Mouse (Mus musculus) hindbrain, postnatal 0 days (tissue): ENCODE measurements around the gene Vmn1r117. TPM values are rescaled to one million over a fixed set of nuclear protein-coding genes. Genes with fewer than 3 reads are reported as not detected.
"Not testable (repeated sequence)": the region's sequence is repeated elsewhere in the genome, so short reads cannot be mapped to it uniquely, and the experiment has no call there.

Experiments
- ATAC-seq: fragments of 200-750 bp; cut with Nextera tagmentation; 2 replicates; pipeline ENCODE4 v1.8.0; 2017; ENCODE audit warnings: mild to moderate bottlenecking, moderate TSS enrichment, moderate library complexity
- DNase-seq: peaks from one replicate; pipeline ENCODE4 v3.0.0-alpha.2; 2015; ENCODE audit warnings: low spot score
- H3K27ac ChIP-seq: fragments of 300-500 bp; sonication (generic); 2 replicates; pipeline ENCODE4 v1.5.1; 2014; ENCODE audit warnings: mild to moderate bottlenecking
- H3K27me3 ChIP-seq: fragments of 300-500 bp; sonication (generic); 2 replicates; pipeline ENCODE4 v1.6.1; 2014; ENCODE audit warnings: low read length, mixed read lengths; ENCODE audit not compliant: insufficient read depth
- H3K36me3 ChIP-seq: fragments of 300-500 bp; sonication (generic); 2 replicates; pipeline ENCODE4 v1.6.1; 2014; ENCODE audit warnings: low read length, mixed read lengths; ENCODE audit not compliant: insufficient read depth
- H3K4me1 ChIP-seq: fragments of 300-500 bp; sonication (generic); 2 replicates; pipeline ENCODE4 v1.6.1; 2014; ENCODE audit warnings: antibody characterized with exemption, low read length, mixed read lengths; ENCODE audit not compliant: insufficient read depth
- H3K4me2 ChIP-seq: fragments of 300-500 bp; sonication (generic); 2 replicates; pipeline ENCODE4 v1.6.1; 2014; ENCODE audit warnings: low read depth, mild to moderate bottlenecking, low read length, moderate library complexity, mixed read lengths
- H3K4me3 ChIP-seq: fragments of 300-500 bp; sonication (generic); 2 replicates; pipeline ENCODE4 v1.5.1; 2014; ENCODE audit warnings: low read length
- H3K9ac ChIP-seq: fragments of 300-500 bp; sonication (generic); replicated peaks from 2 replicates; pipeline ENCODE4 v1.6.1; 2014; ENCODE audit warnings: mild to moderate bottlenecking, low read length, moderate library complexity, mixed read lengths
- H3K9me3 ChIP-seq: fragments of 300-500 bp; sonication (generic); 2 replicates; pipeline ENCODE4 v1.6.1; 2016; ENCODE audit warnings: low read length, mixed read lengths
- WGBS: fragments of 180-500 bp; shearing (Covaris S2); extraction: QIAGEN DNeasy Blood & Tissue Kit; methylation state at CpG from one replicate; pipeline ENCODE4 v1.1.7; 2014; 5-methylcytosine and 5-hydroxymethylcytosine counted together
- polyA plus RNA-seq: library from polyadenylated mRNA; unstranded; fragments of >200 nt; fragmentation: Nextera tagmentation; extraction: Ambion mirVana; gene quantifications from 2 replicates; pipeline ENCODE4 v1.2.1, GENCODE M21; 2015
- total RNA-seq: library from RNA; depleted of rRNA; stranded (reverse); fragments of >200 nt; gene quantifications from 2 replicates; pipeline ENCODE4 v1.2.3, GENCODE M21; 2014; rRNA removed

Gene Vmn1r117
- total RNA-seq (not detected in 2 replicates), polyA plus RNA-seq (not detected in 2 replicates)

DNA sequence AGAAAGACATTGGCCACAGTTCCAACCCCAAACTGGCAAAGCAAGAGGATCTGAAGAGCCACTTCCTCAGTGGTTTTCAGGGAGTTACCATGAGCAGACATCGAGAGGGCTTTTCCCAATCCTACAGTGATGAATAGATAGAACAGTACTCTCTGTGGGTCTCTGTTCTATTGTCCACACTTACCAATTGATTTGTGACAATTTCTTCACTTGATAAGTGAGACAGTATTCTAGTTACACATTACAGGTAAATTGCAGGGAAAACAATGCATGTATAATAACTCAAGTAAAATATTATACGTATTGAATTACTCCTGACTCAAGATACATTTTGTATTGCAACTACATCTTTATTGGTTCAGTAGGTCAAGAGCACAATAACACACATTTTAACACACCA lies at the start of gene Vmn1r117:
Gene Vmn1r117 (minus strand): TSS at position 101 of the 400 bp plus-strand sequence.
- not testable (repeated sequence) for H3K9me3 ChIP-seq, DNase-seq, H3K4me2 ChIP-seq, H3K27me3 ChIP-seq, ATAC-seq, H3K36me3 ChIP-seq, H3K9ac ChIP-seq, H3K27ac ChIP-seq, H3K4me1 ChIP-seq, H3K4me3 ChIP-seq
- WGBS: no CpG with 5 or more reads among the region's 2 CpGs

DNA sequence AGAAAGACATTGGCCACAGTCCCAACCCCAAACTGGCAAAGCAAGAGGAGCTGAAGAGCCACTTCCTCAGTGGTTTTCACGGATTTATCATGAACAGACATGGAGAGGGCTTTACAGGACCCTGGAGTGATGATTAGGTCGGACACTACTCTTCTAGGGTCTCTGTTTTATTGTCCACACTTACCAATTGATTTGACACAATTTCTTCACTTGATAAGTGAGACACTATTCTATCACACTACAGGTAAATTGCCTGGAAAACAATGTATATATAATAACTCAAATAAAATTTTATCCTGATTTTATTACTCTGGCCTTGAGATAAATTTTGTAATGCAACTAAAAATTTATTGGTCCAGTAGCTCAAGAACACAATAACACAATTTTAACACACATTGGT lies 28.3 kb upstream of the Vmn1r117 start, which contains the start of gene Vmn1r118:
Gene Vmn1r118 (minus strand): TSS at position 101 of the 400 bp plus-strand sequence.
- ATAC-seq: not testable (repeated sequence)

DNA sequence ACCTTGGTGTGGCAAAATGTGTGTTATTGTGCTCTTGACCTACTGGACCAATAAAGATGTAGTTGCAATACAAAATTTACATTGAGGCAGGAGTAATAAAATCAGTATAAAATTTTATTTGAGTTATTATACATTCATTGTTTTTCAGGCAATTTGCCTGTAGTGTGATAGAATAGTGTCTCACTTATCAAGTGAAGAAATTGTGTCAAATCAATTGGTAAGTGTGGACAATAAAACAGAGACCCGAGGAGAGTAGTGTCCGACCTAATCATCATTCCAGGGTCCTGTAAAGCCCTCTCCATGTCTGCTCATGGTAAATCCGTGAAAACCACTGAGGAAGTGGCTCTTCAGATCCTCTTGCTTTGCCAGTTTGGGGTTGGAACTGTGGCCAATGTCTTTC lies 12.0 kb downstream of the Vmn1r117 start, which contains the start of gene Vmn1r116:
Gene Vmn1r116 (plus strand): TSS at position 301 of the 400 bp plus-strand sequence.
- not testable (repeated sequence) for H3K4me2 ChIP-seq, H3K27ac ChIP-seq, H3K4me3 ChIP-seq, H3K27me3 ChIP-seq, ATAC-seq, H3K36me3 ChIP-seq, H3K4me1 ChIP-seq, DNase-seq, H3K9ac ChIP-seq, H3K9me3 ChIP-seq
- 49% methylated on average over 3 of the region's 3 CpGs for WGBS

More for the DNA sequence above, 28.3 kb upstream of the Vmn1r117 start, which contains the start of gene Vmn1r118:
- H3K4me1 ChIP-seq, H3K27me3 ChIP-seq, H3K27ac ChIP-seq, H3K4me3 ChIP-seq, H3K9ac ChIP-seq, H3K4me2 ChIP-seq, DNase-seq, H3K9me3 ChIP-seq, H3K36me3 ChIP-seq: not testable (repeated sequence)
- WGBS: no CpG with 5 or more reads among the region's 2 CpGs

DNA sequence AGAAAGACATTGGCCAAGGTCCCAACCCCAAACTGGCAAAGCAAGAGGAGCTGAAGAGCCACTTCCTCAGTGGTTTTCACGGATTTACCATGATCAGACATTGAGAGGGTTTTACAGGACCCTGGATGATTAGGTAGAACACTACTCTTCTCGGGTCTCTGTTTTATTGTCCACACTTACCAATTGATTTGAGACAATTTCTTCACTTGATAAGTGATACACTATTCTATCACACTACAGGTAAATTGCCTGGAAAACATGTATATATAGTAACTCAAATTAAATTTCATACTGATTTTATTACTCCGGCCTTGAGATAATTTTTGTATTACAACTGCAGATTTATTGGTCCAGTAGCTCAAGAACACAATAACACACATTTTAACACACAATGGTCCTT lies 39.0 kb downstream of the Vmn1r117 start, which contains the start of gene Vmn1r115:
Gene Vmn1r115 (minus strand): TSS at position 101 of the 400 bp plus-strand sequence.
- H3K27me3 ChIP-seq, H3K4me1 ChIP-seq, DNase-seq, H3K9ac ChIP-seq, H3K9me3 ChIP-seq, H3K36me3 ChIP-seq, H3K27ac ChIP-seq, H3K4me2 ChIP-seq, H3K4me3 ChIP-seq, ATAC-seq: not testable (repeated sequence)
- WGBS: 88% methylated on average over 1 of the region's 3 CpGs

Other genes starting within 250 kb of the Vmn1r117 start
- gene Vmn1r107, start 215.2 kb downstream of the Vmn1r117 start, total RNA-seq: not detected in 2 replicates
- not detected in 2 replicates for gene Vmn1r107, start 215.2 kb downstream of the Vmn1r117 start, polyA plus RNA-seq
- gene Vmn1r111, start 180.9 kb downstream of the Vmn1r117 start, total RNA-seq: not detected in 2 replicates
- not detected in 2 replicates for gene Vmn1r111, start 180.9 kb downstream of the Vmn1r117 start, polyA plus RNA-seq
- gene Gm10668, start 153.5 kb downstream of the Vmn1r117 start, total RNA-seq: not detected in 2 replicates
- gene Gm10668, start 153.5 kb downstream of the Vmn1r117 start, polyA plus RNA-seq: not detected in 2 replicates
- not detected in 2 replicates for gene Vmn1r112, start 112.9 kb downstream of the Vmn1r117 start, total RNA-seq
- gene Vmn1r112, start 112.9 kb downstream of the Vmn1r117 start, polyA plus RNA-seq: not detected in 2 replicates
- not detected in 2 replicates for gene Vmn1r113, start 96.8 kb downstream of the Vmn1r117 start, total RNA-seq
- gene Vmn1r113, start 96.8 kb downstream of the Vmn1r117 start, polyA plus RNA-seq: not detected in 2 replicates
- gene Vmn1r114, start 71.9 kb downstream of the Vmn1r117 start, total RNA-seq: not detected in 2 replicates
- gene Vmn1r114, start 71.9 kb downstream of the Vmn1r117 start, polyA plus RNA-seq: not detected in 2 replicates
- not detected in 2 replicates for gene Vmn1r115, start 39.1 kb downstream of the Vmn1r117 start, total RNA-seq
- gene Vmn1r115, start 39.1 kb downstream of the Vmn1r117 start, polyA plus RNA-seq: not detected in 2 replicates
- not detected in 2 replicates for gene Vmn1r116, start 11.9 kb downstream of the Vmn1r117 start, total RNA-seq
- not detected in 2 replicates for gene Vmn1r116, start 11.9 kb downstream of the Vmn1r117 start, polyA plus RNA-seq
- gene Vmn1r118, start 28.2 kb upstream of the Vmn1r117 start, total RNA-seq: not detected in 2 replicates
- gene Vmn1r118, start 28.2 kb upstream of the Vmn1r117 start, polyA plus RNA-seq: not detected in 2 replicates
- gene Vmn1r119, start 128.3 kb upstream of the Vmn1r117 start, total RNA-seq: not detected in 2 replicates
- not detected in 2 replicates for gene Vmn1r119, start 128.3 kb upstream of the Vmn1r117 start, polyA plus RNA-seq
- gene Vmn1r120, start 169.7 kb upstream of the Vmn1r117 start, total RNA-seq: not detected in 2 replicates
- gene Vmn1r120, start 169.7 kb upstream of the Vmn1r117 start, polyA plus RNA-seq: not detected in 2 replicates
- not detected in 2 replicates for gene Vmn1r121, start 214.4 kb upstream of the Vmn1r117 start, total RNA-seq
- not detected in 2 replicates for gene Vmn1r121, start 214.4 kb upstream of the Vmn1r117 start, polyA plus RNA-seq